38 mouse cellular contexts compared by ENCODE assay signal in the genomic region with DNA sequence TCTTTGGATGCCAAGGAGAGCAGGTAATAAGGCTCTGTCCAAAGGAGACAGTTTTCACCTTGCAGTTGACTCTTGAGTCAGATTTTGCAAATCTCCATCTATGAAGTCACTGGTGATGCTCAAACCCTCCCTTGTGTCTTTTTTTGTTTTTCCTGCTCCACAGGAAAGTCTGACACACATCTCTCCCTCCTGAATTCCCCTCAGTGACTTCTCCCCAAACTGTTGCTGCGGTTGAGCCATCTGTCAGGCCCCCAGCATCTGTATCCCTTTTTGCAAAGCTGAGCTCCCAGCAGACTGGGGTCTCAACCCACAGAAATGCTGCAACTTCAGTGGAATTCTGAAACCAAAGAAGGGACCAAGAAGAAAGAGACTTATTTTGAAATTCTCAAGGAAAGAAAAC. TPM values are rescaled to one million over a fixed set of nuclear protein-coding genes. Genes with fewer than 3 reads are reported as not detected.
"Had no signal": no experiment of that assay in that cellular context is flagged by ENCODE, and none has a peak within 500 bp of the region (broad histone marks: within the 10 kb centered on the region; RNA-seq: fewer than 3 reads in every experiment).

No protein-coding gene starts in this region.

- H3K9ac ChIP-seq: embryonic facial prominence, embryonic 12.5 days; embryonic facial prominence, embryonic 13.5 days; embryonic facial prominence, embryonic 15.5 days; forebrain, embryonic 12.5 days; forebrain, embryonic 13.5 days; forebrain, embryonic 15.5 days; forebrain, postnatal 0 days had no signal

- H3K27me3 ChIP-seq: embryonic facial prominence, embryonic 12.5 days; embryonic facial prominence, embryonic 13.5 days; embryonic facial prominence, embryonic 15.5 days; forebrain, embryonic 12.5 days; forebrain, embryonic 13.5 days; forebrain, embryonic 15.5 days had no signal

- H3K36me3 ChIP-seq: embryonic facial prominence, embryonic 10.5 days; embryonic facial prominence, embryonic 12.5 days; embryonic facial prominence, embryonic 13.5 days; embryonic facial prominence, embryonic 15.5 days; forebrain, embryonic 10.5 days; forebrain, embryonic 12.5 days; forebrain, embryonic 15.5 days had no signal

- H3K4me3 ChIP-seq: embryonic facial prominence, embryonic 10.5 days; embryonic facial prominence, embryonic 12.5 days; embryonic facial prominence, embryonic 13.5 days; embryonic facial prominence, embryonic 15.5 days; erythroblast, embryonic 14.5 days; forebrain, embryonic 10.5 days; forebrain, embryonic 12.5 days; forebrain, embryonic 13.5 days; forebrain, embryonic 15.5 days; gastrocnemius, adult 2 months; heart, adult 2 months had no signal

- H3K4me2 ChIP-seq: embryonic facial prominence, embryonic 12.5 days; embryonic facial prominence, embryonic 13.5 days; embryonic facial prominence, embryonic 15.5 days; forebrain, embryonic 12.5 days; forebrain, embryonic 13.5 days; forebrain, embryonic 15.5 days; heart, embryonic 11.5 days had no signal

- H3K4me1 ChIP-seq: embryonic facial prominence, embryonic 10.5 days; embryonic facial prominence, embryonic 12.5 days; embryonic facial prominence, embryonic 13.5 days; embryonic facial prominence, embryonic 15.5 days; forebrain, embryonic 13.5 days; forebrain, embryonic 15.5 days had no signal

- DNase-seq: cerebellum, adult 9-11 months; cerebellum, postnatal 10 days; cerebellum, postnatal 14 days; cerebellum, postnatal 25 days; cerebellum, postnatal 36 days; embryo, embryonic 11 days; forebrain, postnatal 0 days; gastrocnemius, adult 2 months; gastrocnemius, postnatal 10 days; gastrocnemius, postnatal 14 days; gastrocnemius, postnatal 25 days; gastrocnemius, postnatal 36 days; heart, adult 18-20 months; heart, adult 2 months had no signal

- H3K9me3 ChIP-seq: embryonic facial prominence, embryonic 10.5 days; embryonic facial prominence, embryonic 12.5 days; embryonic facial prominence, embryonic 13.5 days; embryonic facial prominence, embryonic 15.5 days; forebrain, embryonic 10.5 days; forebrain, embryonic 12.5 days; forebrain, embryonic 13.5 days; forebrain, embryonic 15.5 days had no signal

- H3K27ac ChIP-seq: embryonic facial prominence, embryonic 10.5 days; embryonic facial prominence, embryonic 12.5 days; embryonic facial prominence, embryonic 13.5 days; embryonic facial prominence, embryonic 15.5 days; forebrain, embryonic 10.5 days; forebrain, embryonic 12.5 days; forebrain, embryonic 13.5 days; forebrain, embryonic 15.5 days; gastrocnemius, adult 2 months; heart, adult 2 months had no signal

RNA-seq across cellular contexts. Expression of a gene that starts 17.9 kb away (rescaled TPM):
- total RNA-seq: common myeloid progenitor, adult 5-6 weeks; forebrain, postnatal 0 days; gastrocnemius, adult 18-20 months; gastrocnemius, adult 2 months; gastrocnemius, adult 8-10 months; gastrocnemius, postnatal 10 days; gastrocnemius, postnatal 14 days; gastrocnemius, postnatal 25 days; gastrocnemius, postnatal 36 days; gastrocnemius, postnatal 4 days; granulocyte monocyte progenitor cell, adult 5-6 weeks; heart, adult 18-20 months; heart, adult 2 months; heart, adult 8-10 months had no signal
- polyA plus RNA-seq: cortical plate, adult 2 months; embryonic facial prominence, embryonic 10.5 days; embryonic facial prominence, embryonic 12.5 days; embryonic facial prominence, embryonic 13.5 days; embryonic facial prominence, embryonic 14.5 days; forebrain, embryonic 10.5 days; forebrain, embryonic 11.5 days; forebrain, embryonic 12.5 days; forebrain, embryonic 13.5 days; forebrain, embryonic 14.5 days; forebrain, embryonic 15.5 days; forebrain, embryonic 16.5 days; forebrain, postnatal 0 days; frontal cortex, adult 2 months; gonadal fat pad, adult 2 months; heart, adult 2 months; heart, embryonic 11.5 days had no signal

RNA-seq across cellular contexts. Expression of a gene that starts 47.9 kb away (rescaled TPM):
- total RNA-seq: common myeloid progenitor, adult 5-6 weeks; gastrocnemius, adult 18-20 months; gastrocnemius, adult 2 months; gastrocnemius, adult 8-10 months; gastrocnemius, postnatal 10 days; gastrocnemius, postnatal 14 days; gastrocnemius, postnatal 25 days; gastrocnemius, postnatal 36 days; gastrocnemius, postnatal 4 days; granulocyte monocyte progenitor cell, adult 5-6 weeks; heart, adult 18-20 months; heart, adult 2 months; heart, adult 8-10 months had no signal
- polyA plus RNA-seq: erythroblast, embryonic 14.5 days; gonadal fat pad, adult 2 months; heart, adult 2 months; heart, embryonic 11.5 days had no signal

RNA-seq across cellular contexts. Expression of a gene that starts 48.1 kb away (rescaled TPM):
- total RNA-seq: common myeloid progenitor, adult 5-6 weeks; forebrain, postnatal 0 days; gastrocnemius, adult 18-20 months; gastrocnemius, adult 2 months; gastrocnemius, adult 8-10 months; gastrocnemius, postnatal 10 days; gastrocnemius, postnatal 14 days; gastrocnemius, postnatal 25 days; gastrocnemius, postnatal 36 days; gastrocnemius, postnatal 4 days; granulocyte monocyte progenitor cell, adult 5-6 weeks; heart, adult 18-20 months; heart, adult 2 months; heart, adult 8-10 months had no signal
- polyA plus RNA-seq: cortical plate, adult 2 months; embryonic facial prominence, embryonic 10.5 days; embryonic facial prominence, embryonic 11.5 days; embryonic facial prominence, embryonic 12.5 days; embryonic facial prominence, embryonic 13.5 days; embryonic facial prominence, embryonic 14.5 days; embryonic facial prominence, embryonic 15.5 days; erythroblast, embryonic 14.5 days; forebrain, embryonic 10.5 days; forebrain, embryonic 11.5 days; forebrain, embryonic 12.5 days; forebrain, embryonic 13.5 days; forebrain, embryonic 14.5 days; forebrain, embryonic 15.5 days; forebrain, embryonic 16.5 days; forebrain, postnatal 0 days; frontal cortex, adult 2 months; gonadal fat pad, adult 2 months; heart, adult 2 months; heart, embryonic 11.5 days had no signal
